Mouse (Mus musculus) brain, embryonic 14.5 days (tissue): ENCODE results near the gene Abtb1.

ENCODE experiments used
- CTCF ChIP-seq: fragments of 200-500 bp; IDR thresholded peaks from 2 replicates; pipeline ENCODE4 v1.5.1; 2012; ENCODE audit warnings: inconsistent platforms, mild to moderate bottlenecking, moderate library complexity, borderline replicate concordance; ENCODE audit not compliant: insufficient read depth, insufficient read length; ENCODE audit errors: extremely low read depth
- POLR2A ChIP-seq: fragments of 200-500 bp; IDR thresholded peaks from 2 replicates; pipeline ENCODE4 v1.6.1; 2012; ENCODE audit warnings: mild to moderate bottlenecking, inconsistent platforms, borderline replicate concordance; ENCODE audit not compliant: poor library complexity, insufficient read depth, insufficient read length, severe bottlenecking; ENCODE audit errors: extremely low read depth

DNA sequence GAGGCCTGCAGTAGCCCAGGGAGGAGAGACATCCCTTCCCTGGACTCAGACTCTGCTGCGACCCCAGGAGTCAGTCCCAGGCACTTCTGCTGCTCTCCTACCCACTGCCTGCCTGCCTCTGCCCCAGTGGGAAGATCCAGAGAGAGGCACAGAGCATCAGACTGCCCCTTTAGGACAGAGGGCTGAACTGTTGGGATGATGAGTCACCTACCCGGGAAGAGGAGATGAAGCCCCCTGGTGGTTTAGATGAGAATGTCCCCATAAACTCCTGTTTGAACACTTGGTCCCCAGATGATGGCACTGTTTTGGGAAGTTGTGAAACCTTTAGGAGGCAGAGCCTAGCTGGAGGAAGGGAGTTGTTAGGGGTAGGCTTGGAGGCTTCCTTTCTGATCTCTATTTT lies 19.1 kb upstream of the Abtb1 start:
- TF ChIP-seq CTCF (peak; percentile 52; the same call in 1 of the 2 replicates), POLR2A (no peak)
